8 mouse cellular contexts compared by ENCODE assay signal in the genomic region with DNA sequence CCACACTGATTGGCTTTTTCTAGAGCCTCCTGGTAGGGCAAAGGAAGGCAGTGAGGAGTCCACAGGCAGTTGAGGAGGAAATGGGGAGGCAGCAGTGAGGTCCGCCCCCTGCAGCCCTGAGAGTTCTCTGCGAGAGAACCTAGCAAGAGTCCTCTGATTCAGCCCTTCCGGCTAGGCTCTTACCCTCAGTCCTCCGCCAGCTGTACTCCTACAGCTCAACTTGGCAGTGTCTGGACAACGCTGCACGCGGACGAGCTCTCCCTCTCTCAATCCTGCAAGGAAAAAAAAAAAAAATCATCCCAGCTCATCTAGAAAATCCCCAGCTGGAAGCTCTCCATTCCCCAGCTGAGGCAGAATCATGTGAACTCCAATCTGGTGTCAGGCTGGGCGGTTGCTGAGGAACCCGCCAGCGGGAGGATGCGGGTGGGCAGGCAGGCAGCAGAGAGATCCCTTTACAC. TPM values are rescaled to one million over a fixed set of nuclear protein-coding genes. Genes with fewer than 3 reads are reported as not detected.
DNase-seq lines count a peak whose midpoint lies in the region; ATAC-seq and TF ChIP-seq lines count a peak whose summit lies in the region.

No protein-coding gene starts in this region.

- H3K9me3 ChIP-seq in liver, embryonic 12.5 days (replicated peaks), result no peaks in the 10 kb centered on the region
- H3K9me3 ChIP-seq in limb, embryonic 10.5 days (replicated peaks), result no peaks in the 10 kb centered on the region

- no peaks in the 10 kb centered on the region for H3K4me1 ChIP-seq in liver, adult 2 months (ENCODE audit: control insufficient read depth, insufficient read depth, low read length)
- H3K4me1 ChIP-seq in liver, embryonic 12.5 days, result no peaks in the 10 kb centered on the region
- H3K4me1 ChIP-seq in limb, embryonic 10.5 days, result no peaks in the 10 kb centered on the region

- DNase-seq in liver, adult 2 months (ENCODE audit: extremely low read depth, low read depth, low spot score), result peak; percentile 8
- peak; percentile 61 to 65 for DNase-seq in cerebellum, adult 18-20 months
- peak; percentile 33 for DNase-seq in gastrocnemius, postnatal 10 days
- peak; percentile 51 to 64 for DNase-seq in layer of hippocampus, postnatal 10 days (ENCODE audit: low spot score in 2 of 2)
- DNase-seq in naive thymus-derived CD4-positive, alpha-beta T cell, adult 2 months (ENCODE audit: low read depth), result peak; percentile 67
- DNase-seq in adrenal gland, adult (ENCODE audit: inconsistent age in 2 of 2, low spot score in 1 of 2), result no peak
- no peak for DNase-seq in limb, embryonic 10.5 days (ENCODE audit: low spot score)

- no peak overlapping the region for H3K4me2 ChIP-seq in liver, embryonic 12.5 days

- ATAC-seq in liver, embryonic 12.5 days, result no peak

- no peak overlapping the region for H3K4me3 ChIP-seq in liver, adult 2 months (ENCODE audit: insufficient read depth, low read depth, low read length)
- H3K4me3 ChIP-seq in liver, embryonic 12.5 days, result no peak overlapping the region
- no peak overlapping the region for H3K4me3 ChIP-seq in limb, embryonic 10.5 days

- H3K79me2 ChIP-seq in liver, adult 2 months (ENCODE audit: control insufficient read depth, insufficient read depth, low read length), result no peaks in the 10 kb centered on the region

- no peak for TF ChIP-seq POLR2A in liver, adult 2 months (IDR thresholded peaks at IDR 0.05; ENCODE audit: extremely low read depth, insufficient read depth, low read length)

- TF ChIP-seq CTCF in liver, adult 2 months (IDR thresholded peaks at IDR 0.05; ENCODE audit: low read depth, low read length), result no peak

- no peaks in the 10 kb centered on the region for H3K36me3 ChIP-seq in liver, adult 2 months (ENCODE audit: control insufficient read depth, insufficient read depth, low read length)
- no peaks in the 10 kb centered on the region for H3K36me3 ChIP-seq in liver, embryonic 12.5 days
- H3K36me3 ChIP-seq in limb, embryonic 10.5 days, result no peaks in the 10 kb centered on the region

- no peaks in the 10 kb centered on the region for H3K27me3 ChIP-seq in liver, adult 2 months (ENCODE audit: control insufficient read depth, insufficient read depth, low read length)
- peaks cover 29% of the 10 kb centered on the region for H3K27me3 ChIP-seq in liver, embryonic 12.5 days (replicated peaks)
- H3K27me3 ChIP-seq in limb, embryonic 10.5 days (ENCODE audit: low read depth, poor library complexity, severe bottlenecking), result no peaks in the 10 kb centered on the region

- 41% methylated on average over 12 of the region's 12 CpGs for WGBS in liver, adult 2 months
- WGBS in liver, embryonic 12.5 days (ENCODE audit: insufficient replicate concordance), result 34% methylated on average over 12 of the region's 12 CpGs
- WGBS in limb, embryonic 10.5 days, result 54% methylated on average over 12 of the region's 12 CpGs

- H3K9ac ChIP-seq in liver, adult 2 months (ENCODE audit: low read depth, low read length), result no peak overlapping the region
- H3K9ac ChIP-seq in liver, embryonic 12.5 days, result no peak overlapping the region

- H3K27ac ChIP-seq in liver, adult 2 months (replicated peaks; ENCODE audit: insufficient read depth, low read depth, low read length), result no peak overlapping the region
- H3K27ac ChIP-seq in liver, embryonic 12.5 days, result no peak overlapping the region
- H3K27ac ChIP-seq in limb, embryonic 10.5 days, result no peak overlapping the region

RNA-seq across cellular contexts. Expression of a gene that starts 20.2 kb away (rescaled TPM):
- total RNA-seq in liver, adult 2 months (2014; rRNA removed), result 0.09 and 0.20 TPM in 2 replicates
- 0.28 and 0.85 TPM in 2 replicates for polyA plus RNA-seq in liver, adult 2 months (2012; rRNA removed)
- 0.04 TPM in 1 of 2 replicates, not detected in the other for polyA plus RNA-seq in liver, embryonic 12.5 days (2016; fragmentation: Nextera tagmentation; extraction: Ambion mirVana)
- total RNA-seq in gastrocnemius, postnatal 10 days (2021), result under 1 TPM; 0.09 to 0.63 TPM
- 10 to 100 TPM; 17.4 to 17.6 TPM for total RNA-seq in layer of hippocampus, postnatal 10 days (2021)
- polyA plus RNA-seq in limb, embryonic 10.5 days (2016; fragmentation: Nextera tagmentation; extraction: Ambion mirVana), result 0.23 and 0.30 TPM in 2 replicates

Comparison
In these comparisons a context has a peak if more than half of its experiments do, and no peak if none do; other contexts are left out.
1. DNase-seq: peak in liver, adult 2 months (single experiment), cerebellum, adult 18-20 months (2 of 2), gastrocnemius, postnatal 10 days (single experiment), layer of hippocampus, postnatal 10 days (2 of 2) and naive thymus-derived CD4-positive, alpha-beta T cell, adult 2 months (single experiment); none in adrenal gland, adult (0 of 2) and limb, embryonic 10.5 days (single experiment).
2. RNA of a gene that starts 20.2 kb away (total RNA-seq): 17.4 to 17.6 TPM in layer of hippocampus, postnatal 10 days; 0.09 to 0.63 TPM in gastrocnemius, postnatal 10 days and 0.09 to 0.20 TPM in liver, adult 2 months; every median in the first group is over 10 times any median in the second.